Mouse (Mus musculus): ENCODE measurements around the gene Lrig2. TPM values are rescaled to one million over a fixed set of nuclear protein-coding genes. Genes with fewer than 3 reads are reported as not detected.
"Not testable (repeated sequence)": the region's sequence is repeated elsewhere in the genome, so short reads cannot be mapped to it uniquely, and the experiment has no call there.

Lrig2 gene
- total RNA-seq, 2 experiments from 2014 or later, result 6.5 to 15.6 TPM

DNA sequence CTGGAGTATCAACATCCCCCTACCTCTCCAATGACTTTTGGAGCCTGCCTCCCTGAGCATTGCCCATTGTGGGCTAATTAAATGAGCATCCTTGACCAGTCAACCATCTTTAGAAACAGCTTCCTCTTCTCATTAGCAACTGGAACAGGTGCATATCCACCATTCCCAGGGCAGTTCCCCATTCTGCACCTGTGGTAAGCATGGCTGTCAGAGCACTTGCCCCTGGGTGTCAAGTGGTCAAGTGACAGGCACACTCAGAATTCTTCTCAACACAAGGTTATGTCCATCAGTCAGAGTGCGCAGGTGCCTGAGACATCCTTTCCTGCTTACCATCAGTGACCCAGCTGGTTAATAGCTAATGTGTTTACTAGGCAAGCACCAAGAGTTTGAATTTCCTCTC, 72.9 kb downstream of the Lrig2 start:
- no peak for ATAC-seq (replicated peaks; ENCODE audit: low FRiP score, low TSS enrichment, poor library complexity, severe bottlenecking)

DNA sequence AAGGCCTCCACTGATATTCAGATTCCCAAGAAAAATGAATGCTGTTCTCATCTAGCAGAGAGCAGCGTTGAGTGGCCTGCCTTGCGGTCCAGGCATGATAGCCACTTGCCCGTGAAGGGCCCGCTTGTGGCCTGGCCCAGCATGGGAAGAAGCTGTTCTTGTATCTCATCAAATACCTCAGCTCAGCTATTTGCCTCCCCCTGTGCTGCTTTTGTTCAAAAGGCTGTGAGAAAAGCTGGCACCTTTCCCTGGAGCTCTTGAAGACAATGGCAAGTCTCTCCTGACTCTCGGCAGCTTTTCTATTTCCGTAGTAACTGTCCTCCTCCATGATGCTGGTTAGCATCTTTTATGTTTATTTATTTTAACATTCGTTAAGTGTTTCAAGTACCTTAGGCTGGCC, 74.1 kb downstream of the Lrig2 start:
- no peak for ATAC-seq (replicated peaks; ENCODE audit: low FRiP score, low TSS enrichment, poor library complexity, severe bottlenecking)

DNA sequence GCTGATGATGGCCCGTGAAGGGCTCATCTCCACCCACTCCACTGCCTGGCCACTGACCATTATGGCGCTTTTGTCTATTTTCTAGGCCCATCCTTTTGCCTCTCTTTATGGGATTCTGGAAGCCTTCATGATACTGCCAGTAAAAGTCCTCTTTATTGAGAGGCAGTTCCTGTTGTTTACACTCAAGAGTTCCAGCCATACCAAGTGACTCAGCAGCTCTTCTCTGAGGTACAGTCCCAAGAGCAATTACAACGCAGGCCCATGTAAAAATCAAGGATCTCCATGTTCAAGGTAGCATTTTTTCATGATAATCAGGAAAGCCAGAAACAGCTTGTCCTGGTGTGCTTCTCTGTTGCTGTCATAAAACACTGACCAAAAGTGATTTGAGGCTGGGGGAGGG, 75.8 kb downstream of the Lrig2 start:
- ATAC-seq (replicated peaks; ENCODE audit: low FRiP score, low TSS enrichment, poor library complexity, severe bottlenecking), result no peak

DNA sequence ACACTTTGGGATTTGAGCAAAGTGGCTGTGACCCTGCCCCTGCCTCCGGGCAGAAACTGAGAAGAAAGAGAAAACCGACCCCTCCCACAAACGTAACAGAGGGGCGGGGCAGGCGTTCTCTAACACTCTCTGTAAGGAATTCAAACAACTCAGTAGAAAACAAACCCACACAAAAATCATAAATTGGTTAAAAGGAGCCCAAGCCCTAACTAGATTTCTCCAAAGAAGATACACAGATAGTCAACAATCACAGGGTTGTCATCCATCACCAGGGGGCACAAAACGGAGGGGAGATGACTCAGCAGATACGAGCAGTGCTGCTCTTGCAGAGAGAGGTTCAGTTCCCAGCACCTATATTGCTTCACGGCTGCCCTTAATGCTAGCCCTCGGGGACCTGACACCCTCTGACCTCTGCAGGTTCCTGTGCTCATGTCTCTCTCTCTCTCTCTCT, 77.4 kb downstream of the Lrig2 start:
- peak; percentile 70 for ATAC-seq (replicated peaks; ENCODE audit: low FRiP score, low TSS enrichment, poor library complexity, severe bottlenecking)

DNA sequence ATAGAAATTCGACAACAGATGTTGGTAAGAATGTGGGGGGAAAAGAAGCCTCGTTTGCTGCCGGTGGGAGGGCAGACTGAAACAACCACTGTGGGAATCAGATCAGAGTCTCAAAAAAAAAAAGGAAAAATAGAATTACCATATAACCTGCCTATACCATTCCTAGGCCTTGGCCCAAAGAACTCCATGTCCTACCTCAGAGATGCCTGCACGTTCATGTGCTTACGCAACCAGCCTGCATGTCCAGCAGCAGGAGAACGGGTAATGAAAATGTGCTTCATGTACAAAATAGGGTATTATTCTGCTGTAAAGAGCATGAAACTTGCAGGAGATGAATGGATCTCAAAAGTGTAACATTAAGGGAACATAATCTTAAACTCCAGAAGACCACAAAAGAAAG, 79.1 kb downstream of the Lrig2 start:
- ATAC-seq (replicated peaks; ENCODE audit: low FRiP score, low TSS enrichment, poor library complexity, severe bottlenecking), result no peak

DNA sequence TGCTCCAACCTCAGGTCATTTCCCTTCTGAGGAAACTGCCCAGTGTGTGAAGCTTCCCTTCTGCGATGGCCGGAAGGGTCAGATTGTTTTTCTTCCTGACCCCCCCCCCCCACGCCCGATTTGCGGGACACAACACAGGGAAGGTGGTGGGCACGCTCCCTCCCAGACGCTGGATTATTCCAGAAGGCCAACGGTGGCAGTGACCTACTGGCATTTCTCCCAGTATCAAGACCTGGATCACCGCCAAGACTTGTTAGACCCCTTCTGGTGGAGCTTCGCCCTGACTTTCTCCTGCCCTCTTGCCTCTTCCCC, 79.9 kb downstream of the Lrig2 start:
- no peak for ATAC-seq (replicated peaks; ENCODE audit: low FRiP score, low TSS enrichment, poor library complexity, severe bottlenecking)

DNA sequence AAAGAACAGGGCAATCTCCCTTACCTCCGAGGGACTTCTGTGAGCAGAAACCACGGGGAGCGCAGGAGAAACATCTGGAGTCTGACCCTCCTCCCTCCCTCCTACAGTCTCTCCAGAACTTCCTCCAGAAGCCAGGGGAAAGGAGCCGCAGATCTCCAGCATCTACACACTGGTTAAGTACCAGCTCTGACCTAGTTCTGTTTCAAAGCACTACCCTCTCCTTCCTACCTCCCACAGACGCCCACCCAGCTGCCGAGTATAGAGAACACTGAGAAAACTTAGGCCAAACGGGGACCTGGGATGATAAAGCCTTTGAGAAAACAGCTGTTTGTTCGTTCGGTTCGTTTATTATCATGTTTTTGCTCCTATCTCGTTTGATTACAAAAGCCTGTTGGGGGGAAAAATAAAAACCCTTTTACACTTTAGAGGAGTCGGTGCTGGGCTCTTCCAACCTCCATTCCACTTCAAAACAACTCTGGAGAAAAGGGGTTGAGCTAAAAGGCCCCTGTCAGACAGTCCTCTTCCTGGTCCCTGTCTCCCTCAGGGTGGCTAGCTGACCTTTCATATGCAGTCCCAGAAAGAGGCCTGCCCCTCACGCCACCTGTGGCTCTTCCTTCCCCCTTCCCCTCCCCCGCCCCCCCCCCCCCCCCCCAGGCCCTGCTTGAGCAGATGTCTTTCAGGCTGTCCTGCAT, 80.4 kb downstream of the Lrig2 start:
- no peak for ATAC-seq (replicated peaks; ENCODE audit: low FRiP score, low TSS enrichment, poor library complexity, severe bottlenecking)

DNA sequence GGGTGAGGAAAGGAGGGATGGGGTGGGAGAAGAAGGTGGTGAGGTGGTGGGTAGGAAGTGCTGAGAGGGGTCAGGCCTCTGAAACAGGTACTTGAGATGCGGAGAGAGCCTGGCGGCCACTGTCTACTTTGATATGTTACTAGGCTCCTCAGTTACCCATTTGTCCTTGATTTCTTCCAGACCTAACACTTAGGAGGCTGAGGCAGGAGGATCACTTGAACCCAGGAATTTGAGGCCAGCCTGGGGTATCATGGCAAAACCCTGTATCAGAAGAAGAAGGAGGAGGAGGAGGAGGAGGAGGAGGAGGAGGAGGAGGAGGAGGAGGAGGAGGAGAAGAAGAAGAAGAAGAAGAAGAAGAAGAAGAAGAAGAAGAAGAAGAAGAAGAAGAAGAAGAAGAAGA, 84.4 kb downstream of the Lrig2 start:
- ATAC-seq (replicated peaks; ENCODE audit: low FRiP score, low TSS enrichment, poor library complexity, severe bottlenecking), result not testable (repeated sequence)

DNA sequence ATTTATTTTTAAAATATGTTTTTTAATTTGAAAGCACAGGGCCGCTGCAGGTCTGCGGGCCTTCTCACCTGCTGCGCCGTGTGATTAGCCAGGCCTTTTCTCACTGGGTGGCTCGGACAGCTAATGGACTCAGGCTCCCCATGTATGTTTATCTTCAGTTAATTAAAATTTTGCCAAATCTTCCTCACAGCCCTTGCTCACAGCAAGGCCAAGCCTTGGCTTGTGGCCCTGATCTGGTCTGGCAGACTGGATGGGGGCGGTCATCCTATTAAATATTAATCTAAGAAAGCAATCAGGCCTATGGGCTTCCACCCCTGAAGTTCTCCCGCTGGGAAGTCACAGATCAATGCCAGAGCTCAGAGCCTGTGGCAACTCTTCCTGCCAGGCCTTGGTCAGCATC, 87.4 kb downstream of the Lrig2 start:
- ATAC-seq (replicated peaks; ENCODE audit: low FRiP score, low TSS enrichment, poor library complexity, severe bottlenecking), result no peak

DNA sequence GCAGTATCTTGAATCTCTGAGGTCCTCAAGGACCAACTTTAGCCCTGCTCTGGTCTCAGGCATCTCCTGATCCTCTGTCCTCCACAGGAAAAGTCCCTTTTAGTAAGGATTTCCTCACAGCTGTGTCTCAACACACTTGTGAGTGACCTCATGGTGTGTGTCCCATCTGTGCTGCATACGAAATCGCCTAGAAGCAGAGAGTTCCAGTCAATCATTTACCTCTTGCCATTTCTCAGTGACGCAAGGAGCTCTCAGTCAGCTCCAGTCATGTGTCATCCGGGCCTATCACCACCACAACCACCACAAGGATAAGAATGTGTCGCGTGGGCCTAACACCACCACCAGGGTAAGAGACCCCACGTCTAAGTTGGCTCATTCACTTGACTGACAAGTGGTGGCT, 90.8 kb downstream of the Lrig2 start:
- ATAC-seq (replicated peaks; ENCODE audit: low FRiP score, low TSS enrichment, poor library complexity, severe bottlenecking), result no peak

DNA sequence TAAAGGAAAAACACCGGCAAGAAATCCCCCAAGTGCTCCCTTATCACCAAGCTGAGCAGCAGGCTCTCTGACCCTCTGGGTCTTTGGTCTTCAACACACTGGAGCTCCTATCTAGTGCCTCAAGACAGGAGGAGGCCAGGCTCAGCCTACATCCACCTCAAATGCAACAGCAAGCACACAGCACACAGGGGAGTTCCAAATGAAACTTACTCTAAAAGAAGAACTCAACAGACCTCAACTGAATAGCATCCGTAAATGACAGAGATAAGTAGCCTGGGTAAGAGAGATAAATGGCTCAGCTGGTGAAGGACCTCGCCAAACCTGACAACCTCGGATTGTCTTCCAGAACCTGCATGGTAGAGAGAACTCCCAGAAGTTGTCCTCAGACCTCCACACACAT, 91.7 kb downstream of the Lrig2 start:
- peak; percentile 98 for ATAC-seq (replicated peaks; ENCODE audit: low FRiP score, low TSS enrichment, poor library complexity, severe bottlenecking)

DNA sequence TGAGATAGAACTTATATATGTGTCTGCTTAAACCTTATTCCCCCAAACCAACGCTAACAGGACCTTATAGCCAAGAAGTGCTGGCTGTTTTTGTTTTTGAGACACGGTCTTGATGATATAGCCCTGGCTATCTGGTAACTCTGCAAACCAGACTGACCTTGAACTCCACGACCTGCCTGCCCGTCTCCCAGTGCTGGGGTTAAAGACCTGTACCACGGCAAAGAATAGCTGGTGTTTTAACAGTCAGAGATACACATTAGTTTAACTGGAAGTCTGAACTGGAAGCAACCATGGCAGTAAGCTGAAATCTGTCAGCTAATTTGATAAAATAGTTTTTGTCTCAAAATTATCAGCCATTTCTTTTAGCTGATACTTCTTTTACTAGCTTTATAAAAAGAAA, 94.9 kb downstream of the Lrig2 start:
- ATAC-seq (replicated peaks; ENCODE audit: low FRiP score, low TSS enrichment, poor library complexity, severe bottlenecking), result no peak

DNA sequence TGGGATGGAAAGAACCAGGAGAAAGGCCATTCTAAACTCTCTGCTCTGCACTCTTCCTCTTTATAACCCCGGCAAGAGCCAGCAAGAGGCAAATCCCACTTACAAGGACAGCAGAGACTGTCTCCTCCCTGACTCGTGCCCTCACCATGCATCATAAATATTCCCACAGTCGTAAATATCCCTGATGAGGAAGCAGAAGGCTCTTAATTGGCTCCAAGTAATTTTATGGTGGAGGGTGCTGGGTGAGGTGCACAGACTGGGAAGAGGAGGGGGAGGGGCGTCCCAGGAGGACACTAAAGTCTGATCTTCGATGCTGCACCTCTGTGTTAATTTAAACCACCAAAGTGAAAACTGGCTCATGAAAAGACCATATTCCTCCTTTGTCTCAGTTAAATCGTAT, 99.2 kb downstream of the Lrig2 start:
- no peak for ATAC-seq (replicated peaks; ENCODE audit: low FRiP score, low TSS enrichment, poor library complexity, severe bottlenecking)

DNA sequence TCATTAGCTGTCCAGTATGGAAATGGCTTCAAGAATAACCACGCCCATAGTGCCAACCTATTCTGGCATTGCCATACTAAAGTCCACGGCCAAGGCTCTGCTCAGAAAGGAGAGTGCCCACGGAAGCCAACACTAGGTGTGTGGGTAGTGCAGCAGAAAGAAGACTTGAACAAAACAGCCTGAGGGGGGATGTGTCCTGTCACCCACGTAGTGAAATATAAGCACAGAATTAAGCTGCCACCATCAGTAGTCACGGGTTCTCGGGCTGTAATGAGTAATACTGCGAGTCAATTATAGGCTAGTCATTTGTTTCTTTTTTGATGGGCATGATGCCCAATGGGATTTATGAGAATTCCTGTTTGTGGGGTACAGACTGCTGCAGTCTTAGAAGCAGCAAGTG, 104.2 kb downstream of the Lrig2 start:
- no peak for ATAC-seq (replicated peaks; ENCODE audit: low FRiP score, low TSS enrichment, poor library complexity, severe bottlenecking)

DNA sequence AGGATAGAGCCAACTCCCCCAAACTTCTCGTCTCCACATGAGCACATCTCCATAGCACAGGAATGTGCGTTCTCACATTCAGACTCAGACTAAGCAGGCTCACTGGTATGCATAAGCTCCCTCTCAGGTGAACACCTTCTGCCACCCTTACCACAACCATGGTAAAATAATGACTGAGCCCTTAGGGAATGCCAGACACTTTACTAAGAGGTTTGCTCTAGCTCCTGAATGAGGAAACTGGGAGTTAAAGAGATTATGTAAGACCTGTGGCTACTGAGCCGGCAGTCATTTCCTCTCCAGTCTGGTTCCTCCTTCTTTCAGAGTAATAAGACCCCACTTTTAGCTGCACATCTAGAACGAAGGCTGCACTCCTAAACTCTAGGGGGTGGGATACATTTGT, 108.1 kb downstream of the Lrig2 start:
- ATAC-seq (replicated peaks; ENCODE audit: low FRiP score, low TSS enrichment, poor library complexity, severe bottlenecking), result no peak

DNA sequence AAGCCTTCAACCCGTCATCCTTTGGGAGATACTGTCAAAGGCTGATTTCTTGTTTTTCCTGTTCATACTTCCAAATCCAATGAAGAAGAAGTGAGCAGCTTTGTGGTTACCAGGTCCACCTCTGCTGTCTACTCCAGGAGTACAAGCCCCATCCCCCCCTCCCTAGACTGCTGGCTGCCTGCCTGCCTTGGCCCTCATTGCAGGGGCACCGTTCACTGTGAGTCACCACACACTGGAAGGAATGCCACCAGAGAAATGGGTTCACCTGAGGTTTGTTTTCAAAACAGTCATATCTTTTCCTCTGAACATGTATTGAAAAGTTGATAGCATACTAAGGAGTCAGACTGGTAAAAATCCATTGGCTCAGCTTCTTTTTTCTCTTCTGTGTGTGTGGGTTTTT, 110.5 kb downstream of the Lrig2 start:
- no peak for ATAC-seq (replicated peaks; ENCODE audit: low FRiP score, low TSS enrichment, poor library complexity, severe bottlenecking)

DNA sequence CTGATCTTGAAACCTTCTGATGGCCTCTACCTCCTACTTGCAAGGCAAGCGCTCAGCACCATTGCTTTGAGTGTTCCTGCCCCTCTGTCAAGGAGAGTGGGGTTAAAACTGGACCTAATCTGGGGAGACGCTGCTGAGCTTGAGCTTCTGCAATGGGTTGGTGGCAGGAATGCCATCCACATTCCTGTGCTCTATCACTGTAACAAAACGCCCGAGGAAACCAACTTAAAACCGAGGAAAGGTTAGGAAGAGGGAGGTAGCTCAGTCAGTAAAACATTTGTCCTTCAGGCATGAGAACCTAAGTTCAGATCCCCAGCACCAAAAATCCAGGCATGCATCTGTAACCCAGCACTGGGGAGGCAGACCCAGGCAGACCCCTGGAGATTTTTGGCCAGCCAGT, 111.6 kb downstream of the Lrig2 start:
- no peak for ATAC-seq (replicated peaks; ENCODE audit: low FRiP score, low TSS enrichment, poor library complexity, severe bottlenecking)

DNA sequence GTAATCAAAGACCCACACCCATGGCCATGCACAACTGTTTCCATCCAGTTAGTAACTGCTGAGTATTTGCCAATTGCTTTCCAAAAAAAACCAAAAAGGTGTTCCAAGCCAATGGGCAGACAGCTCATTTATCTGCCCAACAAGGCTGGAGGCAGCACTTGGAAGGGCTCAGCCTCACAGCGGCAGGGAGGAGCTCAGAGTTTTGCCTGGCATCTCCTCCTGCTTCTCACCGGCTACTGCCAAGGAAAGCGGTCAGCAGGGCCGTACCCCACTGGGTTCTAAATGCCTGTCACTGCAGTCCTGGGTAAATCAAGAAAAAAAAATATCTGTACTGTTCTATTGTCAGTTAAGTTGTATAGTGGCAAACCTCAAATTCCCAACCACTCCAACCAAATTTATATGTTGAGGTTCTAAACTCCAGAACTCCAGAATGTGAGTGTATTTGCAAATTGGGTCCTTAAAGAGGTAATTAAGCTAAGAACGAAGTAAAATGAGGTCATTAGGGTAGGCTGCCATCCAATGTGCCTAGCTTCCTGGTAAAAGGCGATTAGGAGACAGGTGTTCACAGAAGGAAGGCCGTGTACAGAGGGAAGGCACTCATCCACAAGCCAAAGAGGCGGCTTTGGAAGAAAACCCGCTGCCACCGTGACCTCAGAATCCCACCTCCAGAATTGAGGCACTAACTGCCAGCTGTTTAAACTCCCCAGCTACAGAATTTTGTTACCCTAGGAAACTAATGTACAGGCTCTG, 112.2 kb downstream of the Lrig2 start:
- no peak for ATAC-seq (replicated peaks; ENCODE audit: low FRiP score, low TSS enrichment, poor library complexity, severe bottlenecking)

DNA sequence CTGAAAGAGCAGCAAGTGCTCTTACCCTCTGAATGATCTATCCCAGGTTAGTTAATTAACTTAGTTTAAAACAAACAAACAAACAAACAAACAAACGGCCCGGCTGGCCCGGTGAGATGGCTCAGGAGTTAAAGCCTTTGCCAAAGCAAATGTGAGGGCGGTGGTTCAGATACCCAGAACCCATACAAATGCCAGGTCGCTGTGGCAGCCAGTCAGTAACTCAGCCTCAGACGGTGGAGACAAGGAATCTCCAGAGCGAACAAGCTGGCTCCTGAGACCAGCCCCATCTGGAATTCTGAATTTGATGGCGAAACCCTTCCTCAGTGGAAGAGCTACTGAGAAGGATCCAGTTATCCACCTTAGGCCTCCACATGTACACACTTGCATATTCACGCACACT, 114.4 kb downstream of the Lrig2 start:
- ATAC-seq (replicated peaks; ENCODE audit: low FRiP score, low TSS enrichment, poor library complexity, severe bottlenecking), result no peak

DNA sequence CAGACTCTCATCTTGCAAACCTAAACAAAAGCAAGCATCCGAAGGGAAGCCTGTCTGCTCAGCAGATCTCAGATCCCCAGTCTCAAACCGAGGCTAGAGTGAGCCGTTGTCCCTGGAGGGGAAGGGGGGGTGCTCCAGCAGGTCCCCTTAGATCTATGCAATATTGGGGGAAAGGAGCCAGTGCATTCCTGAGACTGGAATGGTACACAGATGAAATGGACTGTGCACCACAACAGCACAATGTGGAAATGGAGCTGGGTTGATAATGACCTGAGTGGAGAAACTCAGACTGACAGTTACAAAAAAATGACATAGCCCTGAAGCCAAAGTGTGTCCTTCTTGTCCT, 115.0 kb downstream of the Lrig2 start:
- ATAC-seq (replicated peaks; ENCODE audit: low FRiP score, low TSS enrichment, poor library complexity, severe bottlenecking), result no peak

DNA sequence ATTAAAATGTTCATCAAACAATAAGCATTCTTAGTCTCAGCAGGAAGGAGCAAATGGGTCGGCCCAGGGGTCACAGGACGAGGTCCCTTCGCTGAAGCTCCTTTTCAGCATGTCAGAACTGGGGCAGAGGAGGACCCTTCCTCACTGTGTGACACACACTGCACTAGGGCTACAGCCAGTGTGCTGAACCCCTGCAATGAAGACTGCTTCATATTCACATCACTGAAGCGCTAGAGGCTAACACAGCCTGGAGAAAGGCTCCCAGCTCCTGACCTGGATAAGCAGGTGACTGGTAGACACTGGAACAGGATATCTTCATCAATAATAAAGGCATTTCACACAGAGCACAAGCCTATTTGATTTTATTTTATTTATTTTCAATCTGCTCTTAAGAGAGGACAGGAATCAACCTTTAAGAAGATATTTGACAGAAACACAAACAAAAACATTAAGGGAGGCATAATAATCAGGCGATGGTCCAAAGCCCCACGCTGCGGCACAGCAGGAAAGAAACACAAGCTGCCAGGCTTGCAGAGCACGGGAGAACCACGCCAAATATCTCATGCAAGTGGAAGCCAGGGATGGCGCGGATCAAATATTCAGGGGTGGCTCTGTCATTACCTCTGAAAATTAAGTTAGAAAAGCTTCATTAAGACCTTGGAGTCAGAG, 115.5 kb downstream of the Lrig2 start:
- no peak for ATAC-seq (replicated peaks; ENCODE audit: low FRiP score, low TSS enrichment, poor library complexity, severe bottlenecking)
